In the genomic region with DNA sequence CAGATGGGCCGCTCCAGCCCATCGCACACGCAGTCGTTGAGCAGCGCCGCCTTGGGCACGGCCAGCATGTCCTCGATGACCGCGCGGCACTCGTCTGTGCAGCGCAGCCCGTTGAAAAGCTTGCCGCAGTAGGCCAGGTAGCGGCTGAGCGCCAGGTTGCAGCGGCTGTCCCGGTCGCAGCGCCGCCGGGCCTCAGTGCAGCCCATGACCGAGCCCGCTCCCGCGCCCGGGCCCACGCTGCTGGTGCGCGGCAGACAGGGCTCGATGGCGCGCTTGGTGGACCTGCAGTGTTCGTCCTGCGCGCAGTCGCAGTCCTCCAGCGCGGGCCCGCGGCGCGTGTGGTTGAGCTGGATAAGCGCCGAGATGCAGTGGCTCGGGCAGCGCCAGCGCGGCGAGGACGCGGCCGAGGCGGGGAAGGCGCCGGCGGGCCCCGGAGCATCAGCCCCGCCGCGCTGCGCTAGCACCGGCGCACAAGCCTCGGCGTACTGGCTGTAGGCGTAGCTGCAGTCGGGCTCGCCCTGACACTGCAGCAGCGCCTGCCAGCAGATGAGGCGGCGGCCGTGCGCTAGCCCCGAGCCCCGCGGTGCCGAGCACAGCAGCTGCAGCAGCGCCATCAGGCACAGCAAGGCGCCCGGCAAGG, we compare ENCODE assay signal across 8 mouse cellular contexts. TPM values are rescaled to one million over a fixed set of nuclear protein-coding genes. Genes with fewer than 3 reads are reported as not detected.
DNase-seq lines count a peak whose midpoint lies in the region; ATAC-seq lines count a peak whose summit lies in the region.

No protein-coding gene starts in this region.

- peak overlapping the region; percentile 98 for H3K9ac ChIP-seq in kidney, embryonic 16.5 days (replicated peaks; ENCODE audit: low read length)
- H3K9ac ChIP-seq in liver, embryonic 12.5 days: peak overlapping the region; percentile 62
- H3K9ac ChIP-seq in neural tube, embryonic 15.5 days (replicated peaks): peak overlapping the region; percentile 85

- H3K9me3 ChIP-seq in embryonic facial prominence, embryonic 10.5 days: no peaks in the 10 kb centered on the region
- 0 out of 2 replicates have a peak, but pooled peaks cover 2% of the 10 kb centered on the region for H3K9me3 ChIP-seq in kidney, embryonic 16.5 days (ENCODE audit: low read length)
- H3K9me3 ChIP-seq in liver, embryonic 12.5 days (replicated peaks): no peaks in the 10 kb centered on the region
- no peaks in the 10 kb centered on the region for H3K9me3 ChIP-seq in neural tube, embryonic 15.5 days (replicated peaks)

- WGBS in embryonic facial prominence, embryonic 10.5 days: under 1% methylated on average over 82 of the region's 82 CpGs
- WGBS in kidney, embryonic 16.5 days: under 1% methylated on average over 81 of the region's 82 CpGs
- under 1% methylated on average over 68 of the region's 82 CpGs for WGBS in liver, embryonic 12.5 days (ENCODE audit: insufficient replicate concordance)
- WGBS in neural tube, embryonic 15.5 days: 0% methylated on average over 81 of the region's 82 CpGs

- H3K4me2 ChIP-seq in kidney, embryonic 16.5 days (replicated peaks; ENCODE audit: low read depth, low read length): peak overlapping the region; percentile 72
- H3K4me2 ChIP-seq in liver, embryonic 12.5 days: peak overlapping the region; percentile 74
- peak overlapping the region; percentile 95 for H3K4me2 ChIP-seq in neural tube, embryonic 15.5 days

- ATAC-seq in kidney, embryonic 16.5 days (ENCODE audit: low FRiP score, low TSS enrichment): peak; percentile 24
- no peak for ATAC-seq in liver, embryonic 12.5 days
- peak; percentile 76 for ATAC-seq in neural tube, embryonic 15.5 days (ENCODE audit: low FRiP score)
- no peak for ATAC-seq in megakaryocyte-erythroid progenitor cell, adult 5-6 weeks (replicated peaks; ENCODE audit: low FRiP score, low TSS enrichment, poor library complexity, severe bottlenecking)

- peaks cover 17% of the 10 kb centered on the region for H3K27me3 ChIP-seq in embryonic facial prominence, embryonic 10.5 days (replicated peaks; ENCODE audit: low read depth, poor library complexity, severe bottlenecking)
- H3K27me3 ChIP-seq in kidney, embryonic 16.5 days (ENCODE audit: insufficient read depth, low read length): no peaks in the 10 kb centered on the region
- H3K27me3 ChIP-seq in liver, embryonic 12.5 days (replicated peaks): peaks cover 81% of the 10 kb centered on the region
- peaks cover 8% of the 10 kb centered on the region for H3K27me3 ChIP-seq in neural tube, embryonic 15.5 days (replicated peaks)

- H3K36me3 ChIP-seq in embryonic facial prominence, embryonic 10.5 days (replicated peaks): peaks cover 11% of the 10 kb centered on the region
- no peaks in the 10 kb centered on the region for H3K36me3 ChIP-seq in kidney, embryonic 16.5 days (ENCODE audit: insufficient read depth, low read length)
- H3K36me3 ChIP-seq in liver, embryonic 12.5 days: no peaks in the 10 kb centered on the region
- H3K36me3 ChIP-seq in neural tube, embryonic 15.5 days: no peaks in the 10 kb centered on the region

- H3K27ac ChIP-seq in embryonic facial prominence, embryonic 10.5 days (replicated peaks): peak overlapping the region; percentile 99
- H3K27ac ChIP-seq in kidney, embryonic 16.5 days (ENCODE audit: low read length): peak overlapping the region; percentile 99
- H3K27ac ChIP-seq in liver, embryonic 12.5 days: peak overlapping the region; percentile 78
- peak overlapping the region; percentile 93 for H3K27ac ChIP-seq in neural tube, embryonic 15.5 days (replicated peaks)

- peak overlapping the region; percentile 82 for H3K4me3 ChIP-seq in embryonic facial prominence, embryonic 10.5 days
- peak overlapping the region; percentile 75 for H3K4me3 ChIP-seq in kidney, embryonic 16.5 days (ENCODE audit: low read length)
- H3K4me3 ChIP-seq in liver, embryonic 12.5 days: peak overlapping the region; percentile 59
- peak overlapping the region; percentile 78 for H3K4me3 ChIP-seq in neural tube, embryonic 15.5 days (replicated peaks)

- peak; percentile 29 to 65 for DNase-seq in left cerebral cortex, adult 18-20 months (ENCODE audit: low spot score in 2 of 2)
- DNase-seq in left cerebral cortex, adult 11 months (ENCODE audit: low spot score): no peak
- DNase-seq in embryonic facial prominence, embryonic 10.5 days (ENCODE audit: low spot score): peak; percentile 80
- peak; percentile 39 to 43 for DNase-seq in heart, adult 9 months (ENCODE audit: low spot score in 2 of 2)

- peaks cover 55% of the 10 kb centered on the region for H3K4me1 ChIP-seq in embryonic facial prominence, embryonic 10.5 days
- peaks cover 30% of the 10 kb centered on the region for H3K4me1 ChIP-seq in kidney, embryonic 16.5 days (ENCODE audit: insufficient read depth, low read length)
- peaks cover 14% of the 10 kb centered on the region; the same call in 1 of the 2 replicates for H3K4me1 ChIP-seq in liver, embryonic 12.5 days
- peaks cover 48% of the 10 kb centered on the region for H3K4me1 ChIP-seq in neural tube, embryonic 15.5 days

RNA-seq across cellular contexts. Expression of gene Gas1, which starts 0.9 kb away (rescaled TPM):
- 1 to 10 TPM; 7.2 to 9.5 TPM for total RNA-seq in left cerebral cortex, adult 18-20 months (2021)
- polyA plus RNA-seq in embryonic facial prominence, embryonic 10.5 days (2016; fragmentation: Nextera tagmentation; extraction: Ambion mirVana): 77.9 and 78.3 TPM in 2 replicates
- 55.0 and 58.4 TPM in 2 replicates for polyA plus RNA-seq in kidney, embryonic 16.5 days (2015; fragmentation: Nextera tagmentation; extraction: Ambion mirVana)
- polyA plus RNA-seq in liver, embryonic 12.5 days (2016; fragmentation: Nextera tagmentation; extraction: Ambion mirVana): 11.9 and 16.3 TPM in 2 replicates
- polyA plus RNA-seq in neural tube, embryonic 15.5 days (2015; fragmentation: Nextera tagmentation; extraction: Ambion mirVana): 16.2 and 26.7 TPM in 2 replicates
- total RNA-seq in megakaryocyte-erythroid progenitor cell, adult 5-6 weeks (2014; fragmentation: Nextera tagmentation): not detected in 2 replicates
- total RNA-seq in megakaryocyte-erythroid progenitor cell, adult 5-6 weeks (2017): not detected in 2 replicates

Comparison
In these comparisons a context has a peak if more than half of its experiments do, and no peak if none do; other contexts are left out.
1. ATAC-seq: peak in kidney, embryonic 16.5 days (single experiment) and neural tube, embryonic 15.5 days (single experiment); none in liver, embryonic 12.5 days (single experiment) and megakaryocyte-erythroid progenitor cell, adult 5-6 weeks (single experiment).
2. Peak in every context shown above with its lines, with median percentiles within 50 percentile points of each other: H3K27ac ChIP-seq, H3K4me3 ChIP-seq, H3K4me2 ChIP-seq and H3K9ac ChIP-seq.